Mouse (Mus musculus): ENCODE measurements at regions not wholly inside any gene's neighbourhood (a gene's known extent, or its start where the extent isn't known, plus 50 kb on each side); places are given as distances from the start of the nearest gene placed in this dataset.

GRCm38 (mm10) chr13:44113043-44113442 is 328.5 kb downstream of the Cd83 start:
- TF ChIP-seq CTCF (IDR thresholded peaks at IDR 0.05; ENCODE audit: borderline replicate concordance, insufficient read depth, low read depth, low read length) (no peak), POLR2A (IDR thresholded peaks at IDR 0.05; ENCODE audit: borderline replicate concordance, insufficient read depth, low read length) (no peak)

Measured in cerebellum, adult 2 months (tissue).